Comparison of ENCODE assay signal across 10 mouse cellular contexts in the genomic region with DNA sequence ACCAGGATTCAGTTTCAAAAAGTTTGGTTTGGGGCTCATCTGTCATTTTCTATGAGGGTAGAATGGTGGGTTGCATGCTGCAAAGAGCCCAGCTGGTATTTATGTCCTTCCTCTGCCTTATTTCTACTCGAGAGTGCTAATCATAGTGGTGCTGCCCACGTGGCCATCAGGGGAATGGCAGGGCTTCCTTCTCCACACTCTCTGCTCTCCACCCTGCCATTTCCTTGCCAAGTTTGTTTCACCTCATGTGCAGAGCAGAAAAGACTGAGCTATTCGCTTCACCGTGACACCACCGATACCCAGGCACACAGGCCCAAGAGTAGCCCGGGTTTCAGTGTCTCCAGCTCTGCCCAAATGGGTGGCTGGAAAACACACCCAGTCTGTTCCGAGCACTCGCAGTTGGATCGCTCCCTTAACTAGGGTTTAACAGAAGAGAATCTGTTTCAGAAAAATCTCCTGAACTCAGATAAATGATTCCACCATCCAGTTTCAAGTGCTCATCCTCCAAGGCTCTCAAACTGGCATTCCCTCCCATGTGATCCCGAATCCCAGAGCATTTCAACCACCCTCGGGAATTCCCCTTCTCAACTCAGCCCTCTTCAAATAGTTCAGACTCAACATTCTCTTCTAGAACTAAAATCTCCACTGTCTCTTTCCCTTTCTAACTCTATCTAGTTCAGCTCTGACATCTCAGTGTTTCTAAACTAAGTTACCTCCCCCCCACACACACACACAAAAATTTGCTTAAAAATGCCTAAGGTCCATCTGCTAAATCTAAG.
DNase-seq lines count a peak whose midpoint lies in the region; ATAC-seq and TF ChIP-seq lines count a peak whose summit lies in the region.
"Had no signal": no experiment of that assay in that cellular context is flagged by ENCODE, and none has a peak within 500 bp of the region (broad histone marks: within the 10 kb centered on the region; RNA-seq: fewer than 3 reads in every experiment).

No protein-coding gene starts in this region.

- no peak for DNase-seq in frontal cortex, adult 2 months (ENCODE audit: extremely low spot score in 1 of 2, low spot score in 1 of 2)
- DNase-seq in left cerebral cortex, adult 2 months (ENCODE audit: extremely low spot score in 1 of 2, low spot score in 2 of 2), result no peak
- no peak for DNase-seq in left cerebral cortex, postnatal 4 days
- DNase-seq in heart, adult 9 months (ENCODE audit: low spot score in 2 of 2), result peak; percentile 19 to 47
- DNase-seq in lung, postnatal 10 days, result peak; percentile 57
- no peak for DNase-seq in urinary bladder, postnatal 10 days (ENCODE audit: low spot score)
- no peak for DNase-seq in thymus, postnatal 10 days (ENCODE audit: low spot score in 2 of 2)
- DNase-seq: adrenal gland, postnatal 25 days; midbrain, embryonic 14.5 days had no signal

- no peak overlapping the region for H3K4me3 ChIP-seq in left cerebral cortex, adult 2 months

- H3K27ac ChIP-seq in left cerebral cortex, adult 2 months, result peak overlapping the region; percentile 4

- intact Hi-C loops in left cerebral cortex, adult 2 months (cut with DNase I), result loop anchor here (5.0 kb wide), 1 partner anchor 69 kb away; no protein-coding TSS in a partner anchor
- intact Hi-C loops in left cerebral cortex, postnatal 4 days (cut with DNase I), result no loop called here

- TF ChIP-seq CTCF in left cerebral cortex, adult 2 months (IDR thresholded peaks at IDR 0.05), result peak; percentile 14

- peak; percentile 82 for ATAC-seq in frontal cortex, adult (ENCODE audit: low TSS enrichment)

Comparison
In these comparisons a context has a peak if more than half of its experiments do, and no peak if none do; other contexts are left out.
1. DNase-seq: peak in heart, adult 9 months (2 of 2) and lung, postnatal 10 days (single experiment); none in frontal cortex, adult 2 months (0 of 2), left cerebral cortex, adult 2 months (0 of 2), left cerebral cortex, postnatal 4 days (single experiment), urinary bladder, postnatal 10 days (single experiment) and thymus, postnatal 10 days (0 of 2).